Mouse (Mus musculus): Measurements from ENCODE around the gene Eml5. TPM values are rescaled to one million over a fixed set of nuclear protein-coding genes. Genes with fewer than 3 reads are reported as not detected.

Gene Eml5
- total RNA-seq, 2 experiments from 2014 or later: 14.5 to 19.7 TPM

DNA sequence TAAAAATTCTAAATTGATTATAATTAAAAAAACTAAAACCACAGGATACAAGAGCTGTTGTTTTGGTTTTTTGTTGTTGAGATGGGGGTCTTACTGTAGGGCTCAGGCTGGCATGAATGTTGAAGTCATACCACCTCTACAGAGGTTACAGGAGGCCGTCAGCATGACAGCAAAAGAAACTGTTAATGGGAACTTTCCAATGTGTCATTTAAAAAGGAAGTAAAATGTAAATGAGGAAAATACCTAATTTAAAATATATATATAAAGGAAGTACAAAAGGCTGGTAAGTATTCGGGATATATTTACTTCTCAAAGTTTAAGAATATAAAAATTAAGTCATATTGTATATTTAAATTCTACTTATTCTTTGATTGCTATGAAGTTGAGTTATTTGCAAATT is 65.8 kb downstream of the Eml5 start:
- ATAC-seq (replicated peaks; ENCODE audit: poor library complexity): no peak

- ATAC-seq (replicated peaks; ENCODE audit: poor library complexity): no peak
Measured at GRCm38 (mm10) chr12:98834879-98835278, 66.4 kb downstream of the Eml5 start.

GRCm38 (mm10) chr12:98833901-98834300 is 67.4 kb downstream of the Eml5 start:
- ATAC-seq (replicated peaks; ENCODE audit: poor library complexity): no peak

DNA sequence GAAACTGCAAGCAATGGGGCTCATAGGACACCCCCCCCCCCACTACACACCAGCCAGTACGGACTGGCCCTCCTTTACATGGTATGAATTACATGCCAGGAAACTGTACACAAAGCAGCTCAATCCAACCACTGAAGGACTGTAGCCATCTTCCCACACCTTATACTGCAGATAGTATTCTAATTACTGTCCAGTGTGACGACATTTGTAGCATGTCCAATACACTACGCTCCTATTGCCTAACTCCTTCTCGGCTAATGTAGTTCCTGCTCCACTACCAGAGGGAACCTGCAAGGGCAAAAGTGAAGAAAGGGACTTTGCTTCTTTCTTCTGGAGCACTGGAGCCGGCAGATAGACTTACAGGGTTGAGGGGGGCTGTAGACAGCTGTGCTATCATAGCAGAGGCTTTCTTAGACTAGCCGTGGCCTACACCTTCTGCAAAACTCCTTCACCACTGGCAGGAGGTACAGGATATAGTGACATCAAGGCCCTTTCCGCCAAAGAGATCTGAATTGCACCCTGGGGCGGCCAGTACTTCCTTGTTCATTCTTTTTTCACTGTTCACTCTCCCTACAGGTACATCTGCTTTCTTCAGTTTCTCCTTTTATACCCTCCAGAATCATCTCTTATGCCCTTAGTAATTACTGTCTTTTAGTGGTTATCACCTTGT is 68.2 kb downstream of the Eml5 start:
- peak; percentile 88 for ATAC-seq (replicated peaks; ENCODE audit: poor library complexity)

GRCm38 (mm10) chr12:98831122-98831521 is 70.2 kb downstream of the Eml5 start:
- ATAC-seq (replicated peaks; ENCODE audit: poor library complexity): peak; percentile 40

DNA sequence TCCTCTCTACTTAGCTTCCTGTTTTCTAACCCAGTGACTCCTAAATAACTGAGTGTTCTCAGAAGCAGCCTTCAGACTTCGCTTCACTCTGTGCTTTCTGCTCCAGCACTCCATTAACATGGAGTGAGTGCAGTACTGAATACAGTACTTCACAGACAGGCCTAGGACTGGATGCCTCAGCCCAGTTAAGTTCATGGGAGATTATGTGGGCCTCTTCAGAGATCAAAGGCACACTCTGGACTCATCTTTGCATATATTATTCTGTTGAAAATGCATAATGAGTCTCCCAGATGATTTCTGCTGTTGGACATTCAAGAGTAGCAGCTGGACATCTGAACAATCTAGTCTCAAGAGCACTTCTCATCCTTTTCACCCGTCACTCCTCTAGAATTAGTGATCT is 80.5 kb downstream of the Eml5 start:
- ATAC-seq (replicated peaks; ENCODE audit: poor library complexity): no peak

GRCm38 (mm10) chr12:98804078-98804748 is 97.1 kb downstream of the Eml5 start:
- no peak for ATAC-seq (replicated peaks; ENCODE audit: poor library complexity)

GRCm38 (mm10) chr12:98802245-98802644 is 99.0 kb downstream of the Eml5 start:
- no peak for ATAC-seq (replicated peaks; ENCODE audit: poor library complexity)

- ATAC-seq (replicated peaks; ENCODE audit: poor library complexity): peak; percentile 72
Measured at GRCm38 (mm10) chr12:98800334-98800733, 101.0 kb downstream of the Eml5 start.

DNA sequence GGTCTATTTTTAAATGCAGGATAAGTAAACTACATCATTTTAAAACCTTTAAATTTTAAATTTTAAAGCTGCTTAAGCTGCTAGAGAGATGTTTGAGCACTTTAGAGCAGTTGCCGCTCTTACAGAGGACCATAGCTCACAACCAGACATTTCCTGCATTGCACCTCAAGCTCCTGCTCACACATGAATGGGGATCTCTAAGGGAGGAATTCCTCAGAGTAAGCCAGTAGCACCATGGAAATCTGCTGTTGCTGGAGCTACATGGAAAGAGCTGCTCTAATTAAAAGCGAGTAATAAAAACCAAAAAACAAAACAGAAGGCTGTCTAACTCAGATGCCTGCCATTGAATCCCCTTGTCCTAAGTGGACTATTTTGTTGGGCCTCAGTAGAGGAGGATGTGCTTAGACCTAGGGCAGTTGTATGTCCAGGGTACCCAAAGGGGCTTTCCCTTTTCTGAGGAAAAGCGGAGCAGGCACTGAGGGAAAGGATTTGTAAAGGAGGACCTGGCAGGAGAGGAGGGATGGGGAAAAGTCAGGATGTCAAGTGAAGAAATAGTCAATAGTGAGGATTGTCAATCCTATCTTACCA is 105.5 kb downstream of the Eml5 start:
- no peak for ATAC-seq (replicated peaks; ENCODE audit: poor library complexity)

DNA sequence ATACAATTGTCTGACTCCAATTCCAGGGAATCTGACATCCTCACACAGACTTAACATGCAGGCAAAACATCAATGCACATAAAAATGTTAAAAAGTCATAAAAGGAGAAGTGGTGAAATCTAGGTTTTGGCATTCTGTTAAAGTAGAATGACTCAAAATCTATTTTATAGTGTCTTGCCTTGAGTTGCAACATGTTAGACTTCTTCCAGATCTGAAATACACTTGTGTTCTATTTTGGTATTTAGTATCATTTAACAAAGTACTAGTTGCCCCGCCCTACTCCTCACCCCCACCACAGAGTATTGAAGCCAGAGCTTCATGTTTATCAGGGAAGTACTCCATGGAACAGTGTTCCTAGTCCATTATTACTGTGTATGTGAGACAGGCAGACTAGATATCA is 117.0 kb downstream of the Eml5 start:
- no peak for ATAC-seq (replicated peaks; ENCODE audit: poor library complexity)

GRCm38 (mm10) chr12:98779148-98779547 is 122.1 kb downstream of the Eml5 start:
- peak; percentile 89 for ATAC-seq (replicated peaks; ENCODE audit: poor library complexity)

GRCm38 (mm10) chr12:98777509-98777908 is 123.8 kb downstream of the Eml5 start:
- peak; percentile 76 for ATAC-seq (replicated peaks; ENCODE audit: poor library complexity)

- ATAC-seq (replicated peaks; ENCODE audit: poor library complexity): no peak
Measured at GRCm38 (mm10) chr12:98766241-98766640, 135.0 kb downstream of the Eml5 start.

DNA sequence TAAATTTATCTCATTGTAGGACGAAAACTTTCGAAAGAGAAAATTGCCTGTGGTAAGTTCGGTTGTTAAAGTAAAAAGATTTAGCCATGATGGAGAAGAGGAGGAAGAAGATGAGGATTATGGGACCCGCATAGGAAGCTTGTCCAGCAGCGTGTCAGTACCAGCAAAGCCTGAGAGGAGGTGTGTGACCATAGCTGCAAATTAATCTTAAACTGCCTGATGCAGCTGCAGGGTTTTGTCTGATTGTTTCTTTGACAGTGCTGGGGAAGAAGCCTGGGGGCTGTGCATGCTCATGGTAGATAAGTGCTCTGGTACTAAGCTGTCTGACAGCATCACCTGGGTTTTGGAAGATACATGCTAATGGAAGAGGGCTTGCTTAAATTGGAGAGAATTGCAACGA is 141.6 kb downstream of the Eml5 start:
- no peak for ATAC-seq (replicated peaks; ENCODE audit: poor library complexity)

- no peak for ATAC-seq (replicated peaks; ENCODE audit: poor library complexity)
Measured at GRCm38 (mm10) chr12:98757636-98758035, 143.6 kb downstream of the Eml5 start.

- peak; percentile 0; the same call in 1 of the 2 replicates for ATAC-seq (replicated peaks; ENCODE audit: poor library complexity)
Measured at GRCm38 (mm10) chr12:98747380-98747753, 153.9 kb downstream of the Eml5 start.

GRCm38 (mm10) chr12:98746746-98747379 is 154.4 kb downstream of the Eml5 start, which contains the start of gene Zc3h14:
TSS of gene Zc3h14 (plus strand) at chr12:98746964.
- peak; percentile 89 for ATAC-seq (replicated peaks; ENCODE audit: poor library complexity)

- ATAC-seq (replicated peaks; ENCODE audit: poor library complexity): peak; percentile 83
Measured at GRCm38 (mm10) chr12:98746131-98746530, 155.2 kb downstream of the Eml5 start.

DNA sequence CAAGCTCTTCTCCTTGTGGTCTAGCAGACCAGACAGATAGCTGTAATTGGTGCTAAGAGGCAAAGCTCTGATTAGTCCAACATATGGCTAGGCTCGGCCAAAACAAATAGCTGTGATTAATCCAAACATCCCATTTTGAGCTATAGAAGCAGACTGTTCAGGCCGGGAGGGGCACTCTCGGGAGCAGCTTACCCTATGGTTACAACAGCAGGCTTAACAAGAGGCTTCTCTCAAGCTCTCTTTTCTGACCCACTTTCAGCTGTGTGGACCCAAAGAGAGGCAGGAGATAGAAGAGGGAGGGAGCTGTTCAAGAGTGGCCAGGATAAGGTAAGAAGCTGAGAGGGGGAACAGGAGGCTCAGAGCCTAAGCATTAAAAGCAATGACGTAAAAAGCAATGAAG is 155.7 kb downstream of the Eml5 start:
- no peak for ATAC-seq (replicated peaks; ENCODE audit: poor library complexity)

DNA sequence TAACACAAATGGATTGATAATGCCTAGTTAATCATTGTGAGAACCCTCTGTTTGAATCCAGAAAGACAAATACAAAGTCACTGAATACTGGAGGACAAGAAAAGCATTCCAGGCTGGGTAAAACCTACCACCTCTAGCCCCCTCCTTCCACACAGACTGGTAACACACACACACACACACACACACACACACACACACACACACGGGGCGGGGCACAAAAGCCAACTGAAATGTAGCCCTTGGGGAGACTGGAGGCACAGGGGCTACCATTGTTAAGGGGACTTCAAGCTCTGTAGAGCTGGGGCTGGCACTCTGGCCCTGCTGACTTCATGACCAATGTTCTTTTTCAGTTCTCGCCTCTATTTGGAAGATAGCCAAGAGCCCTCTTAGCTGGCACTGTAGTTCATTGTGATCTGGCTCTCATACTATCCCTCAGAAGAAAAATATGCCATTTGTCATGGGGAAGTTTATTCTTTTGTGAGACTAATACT is 160.2 kb downstream of the Eml5 start:
- ATAC-seq (replicated peaks; ENCODE audit: poor library complexity): no peak
